Mouse (Mus musculus) cortical plate, adult 2 months (tissue): Measurements from ENCODE around the gene Plxnc1.

Experiments used
- CTCF ChIP-seq: fragments of 200-500 bp; IDR thresholded peaks from 2 replicates; pipeline ENCODE4 v1.5.1; 2011; ENCODE audit warnings: mild to moderate bottlenecking, control low read depth, low read length; ENCODE audit not compliant: insufficient read depth; ENCODE audit errors: extremely low read depth
- POLR2A ChIP-seq: fragments of 200-500 bp; IDR thresholded peaks from 2 replicates; pipeline ENCODE4 v1.6.1; 2011; ENCODE audit warnings: mild to moderate bottlenecking, low read length, control low read depth; ENCODE audit not compliant: insufficient read depth; ENCODE audit errors: extremely low read depth

GRCm38 (mm10) chr10:94800677-94801354, 143.8 kb downstream of the Plxnc1 start:
- TF ChIP-seq POLR2A: no peak
- TF ChIP-seq CTCF: no peak
